Mouse (Mus musculus) CH12.LX (cell line): ENCODE measurements around the gene Cnnm2. TPM values are rescaled to one million over a fixed set of nuclear protein-coding genes. Genes with fewer than 3 reads are reported as not detected.

Experiments used
- DNase-seq: peaks from one replicate; pipeline ENCODE4 v3.0.0-alpha.2; 2013; ENCODE audit errors: extremely low read depth
- H3K27ac ChIP-seq: 2 replicates; pipeline ENCODE4 v1.5.1; 2012; ENCODE audit warnings: low read depth, mild to moderate bottlenecking, control low read depth, moderate library complexity; ENCODE audit not compliant: insufficient read depth
- H3K27me3 ChIP-seq: replicated peaks from 2 replicates; pipeline ENCODE3; 2012; ENCODE audit warnings: inconsistent platforms
- H3K36me3 ChIP-seq, 2 experiments: replicated peaks in 1 of 2; 2 replicates each; pipeline versions ENCODE3 to v1.6.1; 2012; ENCODE audit warnings: inconsistent platforms in 1 of 2, low read length in 1 of 2, mild to moderate bottlenecking in 1 of 2, mixed read lengths in 1 of 2, moderate library complexity in 1 of 2; ENCODE audit not compliant: control insufficient read depth in 1 of 2, insufficient read depth in 1 of 2
- H3K4me1 ChIP-seq, 2 experiments: 2 replicates each; pipeline ENCODE4 v1.6.1; 2012; ENCODE audit warnings: inconsistent platforms in 1 of 2, moderate library complexity in 1 of 2; ENCODE audit not compliant: insufficient read depth in 2 of 2, control insufficient read depth in 1 of 2
- H3K4me2 ChIP-seq: 2 replicates; pipeline ENCODE4 v1.6.1; 2012; ENCODE audit warnings: low read depth, mild to moderate bottlenecking, control low read depth; ENCODE audit not compliant: poor library complexity, insufficient read depth, severe bottlenecking
- H3K4me3 ChIP-seq, 3 experiments: fragments of 150-350 bp in 1 of 3; sonication (generic) in 1 of 3; replicated peaks in 1 of 3; 2 replicates each; pipeline versions ENCODE3 to v1.5.1; 2011 to 2012; ENCODE audit warnings: low read depth in 2 of 3, low read length in 2 of 3, mild to moderate bottlenecking in 2 of 3, moderate library complexity in 2 of 3, control low read depth in 1 of 3, improper control_type of control experiment in 1 of 3, inconsistent platforms in 1 of 3, mixed read lengths in 1 of 3; ENCODE audit not compliant: poor library complexity in 1 of 3
- H3K79me2 ChIP-seq: replicated peaks from 2 replicates; pipeline ENCODE4 v1.6.1; 2012; ENCODE audit warnings: mild to moderate bottlenecking, moderate library complexity; ENCODE audit not compliant: control insufficient read depth, poor library complexity, insufficient read depth, severe bottlenecking; ENCODE audit errors: extremely low read depth
- H3K9ac ChIP-seq: 2 replicates; pipeline ENCODE4 v1.6.1; 2012; ENCODE audit warnings: low read depth, mild to moderate bottlenecking, control low read depth, moderate library complexity; ENCODE audit not compliant: insufficient read depth
- H3K9me3 ChIP-seq: replicated peaks from 2 replicates; pipeline ENCODE3; 2012; ENCODE audit warnings: low read length, inconsistent platforms, mixed read lengths
- BHLHE40 ChIP-seq: IDR thresholded peaks from 2 replicates; pipeline ENCODE4 v1.6.1; 2011; ENCODE audit warnings: mild to moderate bottlenecking, low read depth, low read length, improper control_type of control experiment
- CHD1 ChIP-seq: IDR thresholded peaks from 2 replicates; pipeline ENCODE4 v1.6.1; 2012; ENCODE audit warnings: low read depth, low read length, improper control_type of control experiment, inconsistent platforms
- CHD2 ChIP-seq: IDR thresholded peaks from 2 replicates; pipeline ENCODE4 v1.6.1; 2011; ENCODE audit warnings: low read length, improper control_type of control experiment
- CTCF ChIP-seq, 2 experiments: IDR thresholded peaks in 1 of 2; conservative IDR thresholded peaks in 1 of 2; 2 replicates each; pipeline ENCODE4 v1.5.1; 2011 to 2012; ENCODE audit warnings: low read depth in 2 of 2, low read length in 2 of 2, improper control_type of control experiment in 1 of 2, inconsistent platforms in 1 of 2, mild to moderate bottlenecking in 1 of 2, moderate library complexity in 1 of 2
- ELF1 ChIP-seq: IDR thresholded peaks from 2 replicates; pipeline ENCODE4 v1.6.1; 2014; ENCODE audit warnings: low read depth, mild to moderate bottlenecking, inconsistent platforms, low read length, improper control_type of control experiment
- ETS1 ChIP-seq: conservative IDR thresholded peaks from 2 replicates; pipeline ENCODE4 v1.6.1; 2012; ENCODE audit warnings: low read depth, mild to moderate bottlenecking, inconsistent platforms, low read length, improper control_type of control experiment, moderate library complexity
- JUND ChIP-seq: conservative IDR thresholded peaks from 2 replicates; pipeline ENCODE4 v1.6.1; 2011; ENCODE audit warnings: low read depth, low read length, improper control_type of control experiment
- KAT2A ChIP-seq: IDR thresholded peaks from 2 replicates; pipeline ENCODE4 v1.6.1; 2012; ENCODE audit warnings: low read length, improper control_type of control experiment, inconsistent platforms; ENCODE audit not compliant: insufficient replicate concordance
- MAFK ChIP-seq: IDR thresholded peaks from 2 replicates; pipeline ENCODE4 v1.6.1; 2011; ENCODE audit warnings: low read length, improper control_type of control experiment; ENCODE audit not compliant: insufficient replicate concordance
- MAX ChIP-seq: IDR thresholded peaks from 2 replicates; pipeline ENCODE4 v1.6.1; 2011; ENCODE audit warnings: low read length, improper control_type of control experiment
- MXI1 ChIP-seq: IDR thresholded peaks from 2 replicates; pipeline ENCODE4 v1.6.1; 2011; ENCODE audit warnings: mild to moderate bottlenecking, low read depth, low read length, improper control_type of control experiment
- NELFE ChIP-seq: IDR thresholded peaks from 2 replicates; pipeline ENCODE4 v1.6.1; 2011; ENCODE audit warnings: low read depth, low read length, improper control_type of control experiment
- NRF1 ChIP-seq: IDR thresholded peaks from 2 replicates; pipeline ENCODE4 v1.6.1; 2014; ENCODE audit warnings: low read depth, mild to moderate bottlenecking, inconsistent platforms, low read length, improper control_type of control experiment, moderate library complexity
- POLR2A ChIP-seq: IDR thresholded peaks from 2 replicates; pipeline ENCODE4 v1.6.1; 2011; ENCODE audit warnings: low read depth, mild to moderate bottlenecking, improper control_type of control experiment, low read length
- POLR2AphosphoS2 ChIP-seq: IDR thresholded peaks from 2 replicates; pipeline ENCODE4 v1.6.1; 2011; ENCODE audit warnings: low read depth, low read length, improper control_type of control experiment
- RCOR1 ChIP-seq: conservative IDR thresholded peaks from 2 replicates; pipeline ENCODE4 v1.6.1; 2012; ENCODE audit warnings: low read depth, mild to moderate bottlenecking, inconsistent platforms, low read length, improper control_type of control experiment
- SIN3A ChIP-seq: IDR thresholded peaks from 2 replicates; pipeline ENCODE4 v1.6.1; 2012; ENCODE audit warnings: low read length, improper control_type of control experiment, inconsistent platforms
- SMC3 ChIP-seq: IDR thresholded peaks from 2 replicates; pipeline ENCODE4 v1.6.1; 2011; ENCODE audit warnings: low read depth, low read length, improper control_type of control experiment
- TBP ChIP-seq: conservative IDR thresholded peaks from 2 replicates; pipeline ENCODE4 v1.6.1; 2011; ENCODE audit warnings: low read depth, low read length, improper control_type of control experiment
- TCF12 ChIP-seq: IDR thresholded peaks from 2 replicates; pipeline ENCODE4 v1.6.1; 2014; ENCODE audit warnings: low read depth, mild to moderate bottlenecking, inconsistent platforms, low read length, improper control_type of control experiment
- USF1 ChIP-seq: IDR thresholded peaks from 2 replicates; pipeline ENCODE4 v1.6.1; 2014; ENCODE audit warnings: low read depth, mild to moderate bottlenecking, inconsistent platforms, low read length, improper control_type of control experiment
- USF2 ChIP-seq: conservative IDR thresholded peaks from 2 replicates; pipeline ENCODE4 v1.6.1; 2011; ENCODE audit warnings: low read depth, low read length, improper control_type of control experiment
- ZC3H11A ChIP-seq: IDR thresholded peaks from 2 replicates; pipeline ENCODE4 v1.6.1; 2012; ENCODE audit warnings: low read depth, mild to moderate bottlenecking, inconsistent platforms, low read length, improper control_type of control experiment
- ZMIZ1 ChIP-seq: IDR thresholded peaks from 2 replicates; pipeline ENCODE4 v1.6.1; 2012; ENCODE audit warnings: low read depth, mild to moderate bottlenecking, inconsistent platforms, low read length, improper control_type of control experiment
- ZNF384 ChIP-seq: IDR thresholded peaks from 2 replicates; pipeline ENCODE4 v1.6.1; 2012; ENCODE audit warnings: low read depth, low read length, improper control_type of control experiment, inconsistent platforms
- dilution Hi-C: fragments of 300-500 bp; cut with MboI; formaldehyde crosslinking; loops from 2 replicates; pipeline ENCODE4 v1.14.3; 2020; ENCODE audit warnings: low sequenced_read_pairs; ENCODE audit not compliant: extremely low pct_unique_long_range_greater_than_20kb, extremely low pct_ligation_motif_present
- in situ Hi-C: fragments of 300-500 bp; cut with MboI; formaldehyde crosslinking; loops from 3 replicates; pipeline ENCODE4 v1.14.3; 2019; ENCODE audit warnings: low sequenced_read_pairs, low pct_ligation_motif_present, low pct_unique_long_range_greater_than_20kb, mixed read lengths
- polyA plus RNA-seq: library from polyadenylated mRNA; unstranded; fragments of >175 nt; gene quantifications from 2 replicates; pipeline ENCODE4 v1.2.1, GENCODE M21; 2012; ENCODE audit warnings: low read depth; ENCODE audit not compliant: insufficient read length
- total RNA-seq, 2 experiments: library from RNA; depleted of rRNA; stranded (reverse); fragments of 300-350 nt in 1 of 2; fragments of >200 nt in 1 of 2; gene quantifications; 2 replicates each; pipeline ENCODE4 v1.2.3; 2012 to 2014

The Cnnm2 gene
- total and polyA plus RNA-seq, 3 experiments = 1.8 to 3.7 (median 2.6) TPM

DNA sequence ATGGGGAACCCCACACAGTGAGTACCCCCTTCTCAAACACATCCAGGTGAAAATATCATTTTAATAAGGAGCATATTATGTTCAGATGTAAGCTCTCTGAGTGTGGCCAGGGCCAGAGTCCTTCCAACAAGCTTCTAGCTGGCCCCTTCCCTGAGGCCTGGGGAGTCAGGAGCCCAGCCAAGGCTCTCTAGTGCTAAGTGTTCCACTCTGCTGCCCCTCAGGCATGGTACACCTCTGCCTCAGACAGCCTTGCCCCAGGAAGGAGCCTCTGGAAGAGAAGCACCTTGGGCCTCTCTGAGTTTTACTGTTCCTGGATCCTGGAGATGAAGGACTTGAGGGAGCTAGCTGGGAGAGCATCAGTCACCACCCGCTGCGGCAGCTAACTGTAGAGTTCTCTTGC is 118.5 kb downstream of the Cnnm2 start:
- H3K79me2 ChIP-seq = no peaks in the 10 kb centered on the region
- no peak for DNase-seq
- in situ Hi-C loops = loop anchor here (5.0 to 10.0 kb wide), 2 partner anchors 97 to 205 kb away; partner anchors contain the start of gene Cyp17a1
- no peaks in the 10 kb centered on the region for H3K4me1 ChIP-seq
- no peak overlapping the region for H3K9ac ChIP-seq
- H3K4me3 ChIP-seq = no peak overlapping the region
- no peak overlapping the region for H3K4me2 ChIP-seq
- H3K27ac ChIP-seq = no peak overlapping the region
- dilution Hi-C loops = no loop called here
- no peaks in the 10 kb centered on the region for H3K9me3 ChIP-seq
- H3K36me3 ChIP-seq = peaks cover 15 to 52% of the 10 kb centered on the region in 2 experiments
- TF ChIP-seq POLR2AphosphoS2 = no peak
- no peak for TF ChIP-seq NRF1
- TF ChIP-seq, all 38 proteins: peak for 0
- no peaks in the 10 kb centered on the region for H3K27me3 ChIP-seq

- no peak overlapping the region for H3K4me3 ChIP-seq
- dilution Hi-C loops = no loop called here
- no peak overlapping the region for H3K9ac ChIP-seq
- H3K79me2 ChIP-seq = no peaks in the 10 kb centered on the region
- H3K9me3 ChIP-seq = no peaks in the 10 kb centered on the region
- TF ChIP-seq SIN3A (no peak), POLR2AphosphoS2 (no peak), TCF12 (no peak), RCOR1 (no peak), TBP (no peak), CHD2 (no peak), CHD1 (no peak), KAT2A (no peak), POLR2A (no peak), MAFK (no peak)
- H3K4me2 ChIP-seq = no peak overlapping the region
- in situ Hi-C loops = no loop called here
- H3K27me3 ChIP-seq = no peaks in the 10 kb centered on the region
- H3K27ac ChIP-seq = no peak overlapping the region
- peaks cover 0 to 11% of the 10 kb centered on the region in 2 experiments; a peak in 2 of 4 replicates for H3K4me1 ChIP-seq
- DNase-seq = no peak
- H3K36me3 ChIP-seq = peaks cover 54 to 91% of the 10 kb centered on the region in 2 experiments
Measured at GRCm38 (mm10) chr19:46885365-46885764, 124.0 kb downstream of the Cnnm2 start.

DNA sequence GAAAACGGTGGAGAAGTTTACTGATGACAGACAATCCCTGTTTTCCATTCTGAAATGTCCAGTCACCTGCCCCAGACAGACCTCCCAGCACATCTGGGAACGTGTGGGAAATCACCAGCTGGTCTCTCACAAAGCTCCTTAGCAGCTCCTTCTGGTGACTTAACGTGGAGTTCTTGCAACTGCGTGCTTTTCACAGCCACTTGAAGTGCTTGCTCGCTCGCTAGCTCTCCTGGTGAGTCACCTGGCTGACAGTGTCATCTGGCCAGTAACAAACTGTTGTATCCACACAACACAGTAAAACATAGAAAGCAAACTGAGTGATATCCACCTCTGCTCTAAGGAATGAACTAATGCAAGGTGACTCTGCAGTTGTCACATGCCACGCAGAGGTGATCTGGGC is 125.4 kb downstream of the Cnnm2 start:
- peaks cover 64 to 95% of the 10 kb centered on the region in 2 experiments for H3K36me3 ChIP-seq
- in situ Hi-C loops = no loop called here

More for the DNA sequence above, 125.4 kb downstream of the Cnnm2 start:
- Histone ChIP-seq H3K9ac (no peak overlapping the region), H3K4me3 (no peak overlapping the region), H3K4me1 (peaks cover 0 to 11% of the 10 kb centered on the region in 2 experiments; a peak in 2 of 4 replicates), H3K79me2 (no peaks in the 10 kb centered on the region), H3K27ac (no peak overlapping the region), H3K9me3 (no peaks in the 10 kb centered on the region), H3K27me3 (no peaks in the 10 kb centered on the region), H3K4me2 (no peak overlapping the region)
- TF ChIP-seq JUND (no peak), ZNF384 (no peak), NELFE (no peak), CHD1 (no peak), KAT2A (no peak), SIN3A (no peak), BHLHE40 (no peak), ZC3H11A (no peak), ELF1 (no peak), MXI1 (no peak), ETS1 (no peak), USF1 (no peak), ZMIZ1 (no peak), CTCF (conservative IDR thresholded peaks at IDR 0.05 in 1 of 2, IDR thresholded peaks at IDR 0.05 in 1 of 2; ENCODE audit: low read depth in 2 of 2, low read length in 2 of 2) (no peak), USF2 (no peak), TCF12 (no peak), MAX (no peak), SMC3 (no peak)
- DNase-seq = no peak
- dilution Hi-C loops = no loop called here
